Mouse (Mus musculus) neural tube, embryonic 13.5 days (tissue): ENCODE results near the gene Tmem59l. TPM values are rescaled to one million over a fixed set of nuclear protein-coding genes. Genes with fewer than 3 reads are reported as not detected.

Experiments used
- ATAC-seq: fragments of 200-750 bp; cut with Nextera tagmentation; 2 replicates; pipeline ENCODE4 v1.8.0; 2017; ENCODE audit warnings: low read depth, mild to moderate bottlenecking, moderate TSS enrichment, moderate library complexity
- H3K27ac ChIP-seq: fragments of 300-500 bp; sonication (generic); replicated peaks from 2 replicates; pipeline ENCODE4 v1.5.1; 2015; ENCODE audit warnings: moderate library complexity, mild to moderate bottlenecking, inconsistent platforms
- H3K27me3 ChIP-seq: fragments of 300-500 bp; sonication (generic); 2 replicates; pipeline ENCODE4 v1.6.1; 2015; ENCODE audit warnings: mild to moderate bottlenecking, inconsistent platforms
- H3K36me3 ChIP-seq: fragments of 300-500 bp; sonication (generic); 2 replicates; pipeline ENCODE4 v1.6.1; 2015; ENCODE audit warnings: mild to moderate bottlenecking, inconsistent platforms
- H3K4me1 ChIP-seq: fragments of 300-500 bp; sonication (generic); replicated peaks from 2 replicates; pipeline ENCODE4 v1.6.1; 2015; ENCODE audit warnings: inconsistent platforms
- H3K4me2 ChIP-seq: fragments of 300-500 bp; sonication (generic); 2 replicates; pipeline ENCODE4 v1.6.1; 2015; ENCODE audit warnings: inconsistent platforms, mild to moderate bottlenecking, moderate library complexity
- H3K4me3 ChIP-seq: fragments of 300-500 bp; sonication (generic); 2 replicates; pipeline ENCODE4 v1.5.1; 2015; ENCODE audit warnings: mild to moderate bottlenecking, inconsistent platforms
- H3K9ac ChIP-seq: fragments of 300-500 bp; sonication (generic); 2 replicates; pipeline ENCODE4 v1.6.1; 2015; ENCODE audit warnings: moderate library complexity, mild to moderate bottlenecking, inconsistent platforms
- H3K9me3 ChIP-seq: fragments of 300-500 bp; sonication (generic); 2 replicates; pipeline ENCODE4 v1.6.1; 2016; ENCODE audit warnings: inconsistent platforms
- WGBS: fragments of 180-500 bp; shearing (Covaris S2); methylation state at CpG from one replicate; pipeline ENCODE4 v1.1.7; 2015; 5-methylcytosine and 5-hydroxymethylcytosine counted together
- polyA plus RNA-seq: library from polyadenylated mRNA; unstranded; fragments of >200 nt; fragmentation: Nextera tagmentation; extraction: Ambion mirVana; gene quantifications from 2 replicates; pipeline ENCODE4 v1.2.1, GENCODE M21; 2015

Tmem59l gene
- polyA plus RNA-seq, 1 experiment from 2014 or later = 89.7 TPM

DNA sequence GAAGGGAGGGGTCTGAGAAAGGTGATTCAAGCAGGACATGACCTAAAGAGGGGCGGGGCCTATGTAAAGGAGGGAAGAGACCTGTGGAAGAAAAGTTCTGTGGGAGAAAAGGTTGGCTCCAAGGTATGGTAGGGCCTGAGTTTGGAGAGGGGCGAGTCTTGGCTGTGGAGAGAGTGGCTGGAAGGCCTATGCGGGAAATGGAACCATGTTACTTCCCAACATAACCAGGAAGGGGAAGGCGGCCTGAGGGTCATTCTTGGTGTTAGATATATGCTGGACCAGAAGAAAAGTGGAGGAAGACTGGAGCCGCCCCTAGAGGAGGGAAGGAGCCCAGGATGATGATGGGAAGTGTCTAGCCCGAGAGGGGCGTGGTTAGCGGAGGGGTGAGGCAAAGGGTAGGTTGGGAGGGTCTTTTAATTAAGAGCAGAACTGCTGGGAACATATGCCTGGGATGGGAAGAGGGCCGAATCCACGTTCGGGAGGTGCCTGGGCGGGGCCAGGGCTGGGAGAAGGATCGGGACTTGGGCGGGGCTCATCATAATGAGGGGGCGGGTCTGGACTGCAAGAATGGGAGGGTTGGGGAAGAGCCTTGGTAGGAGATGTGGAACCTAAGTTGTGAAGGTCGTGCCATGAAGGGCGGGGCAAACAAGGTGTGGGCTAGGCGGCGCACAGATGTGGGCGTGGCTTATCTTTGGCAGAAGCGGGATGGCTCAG, 9.7 kb downstream of the Tmem59l start:
- no peaks in the 10 kb centered on the region for H3K9me3 ChIP-seq
- H3K9ac ChIP-seq = no peak overlapping the region
- 0 out of 2 replicates have a peak, but pooled peaks cover 2% of the 10 kb centered on the region for H3K36me3 ChIP-seq
- H3K27ac ChIP-seq = no peak overlapping the region
- WGBS = 2% methylated on average over 21 of the region's 21 CpGs
- peak overlapping the region; percentile 74 for H3K4me3 ChIP-seq
- H3K4me1 ChIP-seq = peaks cover 11% of the 10 kb centered on the region
- peak overlapping the region; percentile 71 for H3K4me2 ChIP-seq
- ATAC-seq = peak; percentile 42
- H3K27me3 ChIP-seq = peaks cover 45% of the 10 kb centered on the region

- Histone ChIP-seq H3K4me1 (peaks cover 11% of the 10 kb centered on the region), H3K27me3 (peaks cover 38% of the 10 kb centered on the region), H3K9ac (peak within 1 kb of the TSS; percentile 84), H3K27ac (peak within 1 kb of the TSS; percentile 47), H3K4me3 (peak within 1 kb of the TSS; percentile 74), H3K36me3 (no peaks in the 10 kb centered on the region), H3K9me3 (no peaks in the 10 kb centered on the region), H3K4me2 (peak within 1 kb of the TSS; percentile 71)
- ATAC-seq = peak; percentile 90
- WGBS = under 1% methylated on average over 53 of the region's 53 CpGs
Measured at GRCm38 (mm10) chr8:70476333-70477268, 10.6 kb downstream of the Tmem59l start, which contains the start of gene Klhl26. Gene Klhl26, minus strand, starts transcription at chr8:70476968.

DNA sequence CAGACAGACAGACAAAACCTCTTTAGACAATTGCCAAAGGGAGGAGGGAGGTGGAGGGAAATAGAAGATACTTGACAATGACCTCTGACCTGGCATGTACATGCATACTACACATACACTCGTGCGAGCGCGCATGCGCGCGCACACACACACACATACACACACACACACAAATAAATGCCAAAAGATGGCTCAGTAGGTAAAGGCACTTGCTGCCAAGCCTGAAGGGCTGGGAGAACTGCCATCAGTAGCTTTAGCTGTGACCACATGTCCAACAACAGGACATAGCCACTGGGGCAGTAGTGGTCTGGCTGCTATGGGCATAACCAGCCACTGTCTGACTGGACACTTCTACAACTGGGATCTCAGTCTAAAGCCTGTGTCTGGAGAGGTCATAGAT, 15.3 kb downstream of the Tmem59l start:
- no peaks in the 10 kb centered on the region for H3K9me3 ChIP-seq
- no peaks in the 10 kb centered on the region for H3K27me3 ChIP-seq
- H3K27ac ChIP-seq = no peak overlapping the region
- no peak overlapping the region for H3K4me3 ChIP-seq
- peaks cover 30% of the 10 kb centered on the region for H3K4me1 ChIP-seq
- no peaks in the 10 kb centered on the region for H3K36me3 ChIP-seq
- no peak for ATAC-seq
- no peak overlapping the region for H3K4me2 ChIP-seq
- WGBS = 99% methylated on average over 7 of the region's 7 CpGs
- H3K9ac ChIP-seq = no peak overlapping the region

- Histone ChIP-seq H3K27me3 (no peaks in the 10 kb centered on the region), H3K9ac (no peak overlapping the region), H3K36me3 (0 out of 2 replicates have a peak, but pooled peaks cover 7% of the 10 kb centered on the region), H3K4me3 (no peak overlapping the region), H3K9me3 (no peaks in the 10 kb centered on the region), H3K27ac (no peak overlapping the region), H3K4me2 (no peak overlapping the region), H3K4me1 (peaks cover 19% of the 10 kb centered on the region)
- WGBS = 59% methylated on average over 2 of the region's 2 CpGs
- peak; percentile 33; the same call in 1 of the 2 replicates for ATAC-seq
Measured at GRCm38 (mm10) chr8:70469938-70470337, 17.2 kb downstream of the Tmem59l start.

DNA sequence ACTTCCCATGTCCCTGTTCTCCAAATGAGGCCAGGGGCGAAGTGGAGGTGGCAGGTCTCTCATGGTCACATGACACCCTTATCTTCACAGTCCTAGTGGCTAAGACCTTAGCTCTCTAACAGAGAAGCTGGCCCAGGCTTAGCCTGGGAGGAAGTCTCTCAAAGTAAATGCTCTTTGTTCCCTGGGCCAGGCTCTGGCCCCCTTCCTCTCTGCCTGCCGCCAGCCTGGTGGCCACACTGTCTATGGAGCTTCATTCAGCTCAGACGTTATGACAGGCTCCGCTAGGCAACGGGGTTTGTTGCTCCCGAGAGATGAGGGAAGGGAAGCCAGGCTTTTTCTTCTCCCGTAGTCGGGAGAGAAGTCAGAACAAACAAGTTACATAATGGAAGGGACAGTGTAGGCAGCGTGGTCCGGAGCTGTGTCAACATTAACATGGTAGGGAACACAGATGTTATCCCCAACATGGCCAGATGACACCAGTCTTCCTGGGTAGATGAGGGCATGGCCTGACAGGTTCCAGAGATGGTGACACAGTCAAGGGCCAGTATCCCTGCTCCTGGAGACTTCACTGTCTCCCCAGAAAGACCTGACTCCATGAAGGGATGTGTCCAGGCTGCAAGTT, 17.8 kb downstream of the Tmem59l start:
- no peak overlapping the region for H3K9ac ChIP-seq
- H3K36me3 ChIP-seq = 0 out of 2 replicates have a peak, but pooled peaks cover 7% of the 10 kb centered on the region
- H3K4me1 ChIP-seq = peaks cover 19% of the 10 kb centered on the region
- H3K4me3 ChIP-seq = no peak overlapping the region
- WGBS = 48% methylated on average over 10 of the region's 10 CpGs
- H3K9me3 ChIP-seq = no peaks in the 10 kb centered on the region
- peak overlapping the region; percentile 30; the same call in 1 of the 2 replicates for H3K27ac ChIP-seq
- ATAC-seq = peak; percentile 29
- H3K27me3 ChIP-seq = no peaks in the 10 kb centered on the region
- H3K4me2 ChIP-seq = no peak overlapping the region

GRCm38 (mm10) chr8:70468733-70469132, 18.4 kb downstream of the Tmem59l start:
- no peak overlapping the region for H3K27ac ChIP-seq
- H3K36me3 ChIP-seq = 0 out of 2 replicates have a peak, but pooled peaks cover 7% of the 10 kb centered on the region
- no peak overlapping the region for H3K4me2 ChIP-seq
- H3K27me3 ChIP-seq = no peaks in the 10 kb centered on the region
- no peak for ATAC-seq
- H3K4me1 ChIP-seq = peaks cover 20% of the 10 kb centered on the region
- WGBS = 91% methylated on average over 4 of the region's 4 CpGs
- no peak overlapping the region for H3K9ac ChIP-seq
- H3K9me3 ChIP-seq = no peaks in the 10 kb centered on the region
- H3K4me3 ChIP-seq = no peak overlapping the region

DNA sequence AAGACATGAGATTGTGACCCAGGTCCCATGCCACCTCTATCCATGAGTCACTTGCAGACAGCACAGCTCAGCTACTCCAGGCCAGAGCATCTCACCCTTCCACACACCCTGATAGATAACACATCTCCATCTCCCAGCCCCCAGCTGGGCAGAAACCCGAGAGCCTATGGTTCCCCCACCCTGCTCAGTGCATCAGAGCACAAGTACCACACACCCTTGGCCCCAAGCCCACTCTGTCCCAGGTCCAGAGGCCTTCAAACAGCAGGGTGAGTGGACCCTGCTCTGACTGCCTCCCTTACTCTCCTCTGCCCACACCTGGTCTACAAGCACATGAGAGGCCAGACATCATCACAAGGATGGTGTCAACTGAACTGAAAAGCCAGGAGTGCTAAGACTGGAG, 19.3 kb downstream of the Tmem59l start:
- Histone ChIP-seq H3K27me3 (no peaks in the 10 kb centered on the region), H3K4me3 (no peak overlapping the region), H3K27ac (no peak overlapping the region), H3K9ac (no peak overlapping the region), H3K4me2 (no peak overlapping the region), H3K9me3 (no peaks in the 10 kb centered on the region), H3K36me3 (0 out of 2 replicates have a peak, but pooled peaks cover 7% of the 10 kb centered on the region), H3K4me1 (peaks cover 26% of the 10 kb centered on the region)
- no peak for ATAC-seq
- 64% methylated on average over 1 of the region's 1 CpGs for WGBS

- WGBS = 85% methylated on average over 5 of the region's 5 CpGs
- Histone ChIP-seq H3K27me3 (no peaks in the 10 kb centered on the region), H3K4me1 (peaks cover 26% of the 10 kb centered on the region), H3K36me3 (0 out of 2 replicates have a peak, but pooled peaks cover 7% of the 10 kb centered on the region), H3K4me3 (no peak overlapping the region), H3K4me2 (no peak overlapping the region), H3K9me3 (no peaks in the 10 kb centered on the region), H3K9ac (no peak overlapping the region), H3K27ac (no peak overlapping the region)
- ATAC-seq = no peak
Measured at GRCm38 (mm10) chr8:70467229-70467725, 19.9 kb downstream of the Tmem59l start.

- WGBS = 68% methylated on average over 11 of the region's 11 CpGs
Measured at GRCm38 (mm10) chr8:70466771-70467170, 20.4 kb downstream of the Tmem59l start.

GRCm38 (mm10) chr8:70466305-70466704, 20.9 kb downstream of the Tmem59l start:
- no peaks in the 10 kb centered on the region for H3K27me3 ChIP-seq
- 86% methylated on average over 4 of the region's 4 CpGs for WGBS
- no peaks in the 10 kb centered on the region for H3K9me3 ChIP-seq
- H3K9ac ChIP-seq = no peak overlapping the region
- ATAC-seq = no peak
- H3K36me3 ChIP-seq = 0 out of 2 replicates have a peak, but pooled peaks cover 7% of the 10 kb centered on the region
- H3K4me2 ChIP-seq = no peak overlapping the region
- H3K4me1 ChIP-seq = peaks cover 26% of the 10 kb centered on the region
- H3K27ac ChIP-seq = no peak overlapping the region
- no peak overlapping the region for H3K4me3 ChIP-seq

More at GRCm38 (mm10) chr8:70466771-70467170, 20.4 kb downstream of the Tmem59l start:
- Histone ChIP-seq H3K4me1 (peaks cover 26% of the 10 kb centered on the region), H3K27me3 (no peaks in the 10 kb centered on the region), H3K36me3 (0 out of 2 replicates have a peak, but pooled peaks cover 7% of the 10 kb centered on the region), H3K9me3 (no peaks in the 10 kb centered on the region), H3K4me2 (no peak overlapping the region), H3K4me3 (no peak overlapping the region), H3K27ac (no peak overlapping the region), H3K9ac (no peak overlapping the region)
- no peak for ATAC-seq

GRCm38 (mm10) chr8:70465701-70466100, 21.5 kb downstream of the Tmem59l start:
- H3K4me1 ChIP-seq = peaks cover 26% of the 10 kb centered on the region
- 93% methylated on average over 4 of the region's 4 CpGs for WGBS
- H3K36me3 ChIP-seq = 0 out of 2 replicates have a peak, but pooled peaks cover 7% of the 10 kb centered on the region
- H3K9ac ChIP-seq = no peak overlapping the region
- H3K4me3 ChIP-seq = no peak overlapping the region
- no peak overlapping the region for H3K27ac ChIP-seq
- ATAC-seq = no peak
- H3K27me3 ChIP-seq = no peaks in the 10 kb centered on the region
- H3K9me3 ChIP-seq = no peaks in the 10 kb centered on the region
- H3K4me2 ChIP-seq = no peak overlapping the region
